Mouse (Mus musculus) spleen, adult 2 months (tissue): Measurements from ENCODE around the gene Colgalt1.

ENCODE experiments used
- CTCF ChIP-seq: fragments of 200-500 bp; IDR thresholded peaks from 2 replicates; pipeline ENCODE4 v1.5.1; 2011; ENCODE audit warnings: mild to moderate bottlenecking, inconsistent platforms; ENCODE audit not compliant: insufficient read depth, insufficient read length, insufficient replicate concordance; ENCODE audit errors: extremely low read depth
- POLR2A ChIP-seq: fragments of 200-500 bp; IDR thresholded peaks from 2 replicates; pipeline ENCODE4 v1.6.1; 2011; ENCODE audit warnings: low read depth, low read length, inconsistent platforms

DNA sequence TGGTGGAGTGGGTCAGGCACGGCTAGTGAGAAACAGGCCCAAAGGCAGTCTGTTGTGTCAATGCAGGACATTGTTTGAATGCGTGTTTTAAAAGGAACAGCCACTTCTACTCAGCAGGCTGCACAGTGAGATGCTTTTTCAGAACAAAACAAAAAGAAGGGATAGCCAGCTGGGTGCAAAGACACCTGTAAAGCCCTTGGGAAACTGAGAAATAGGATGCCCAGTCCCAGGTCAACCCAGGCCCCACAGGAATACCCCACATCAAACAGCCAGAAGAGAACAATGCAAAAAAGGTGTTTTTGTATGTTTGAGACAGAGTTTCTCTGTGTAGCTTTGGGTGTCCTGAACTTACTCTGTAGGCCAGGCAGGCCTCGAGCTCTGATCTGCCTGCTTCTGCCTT is 22.0 kb upstream of the Colgalt1 start:
- TF ChIP-seq CTCF (no peak), POLR2A (no peak)
